Mouse (Mus musculus) brain, embryonic 18.5 days (tissue): Measurements from ENCODE around the gene Vmn2r97.
"Not testable (repeated sequence)": the region's sequence is repeated elsewhere in the genome, so short reads cannot be mapped to it uniquely, and the experiment has no call there.

Source experiments
- DNase-seq: peaks from one replicate; pipeline ENCODE4 v3.0.0-alpha.2; 2012; ENCODE audit warnings: low read depth, low spot score

Gene Vmn2r97

DNA sequence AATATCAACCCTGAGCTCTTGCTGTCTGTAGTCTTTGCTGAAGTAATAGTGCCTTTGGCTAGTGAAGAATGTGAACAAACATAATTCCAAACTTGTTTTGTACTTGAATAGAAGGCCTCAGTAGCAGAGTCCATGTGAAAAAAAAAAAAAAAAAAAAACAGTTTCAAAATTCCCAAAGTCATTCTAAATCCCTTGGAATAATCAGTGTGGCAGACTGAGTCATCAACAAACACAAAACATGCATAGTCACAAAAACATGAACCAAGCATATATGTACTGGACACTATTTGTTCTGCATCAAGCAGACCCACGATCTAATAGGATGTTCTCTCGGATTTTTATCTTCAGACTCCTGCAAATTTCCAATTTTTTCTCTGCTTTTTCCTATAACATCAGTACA lies at the start of gene Vmn2r97:
TSS of gene Vmn2r97 (plus strand) at position 301 of the 400 bp plus-strand sequence.
- DNase-seq: not testable (repeated sequence)

DNA sequence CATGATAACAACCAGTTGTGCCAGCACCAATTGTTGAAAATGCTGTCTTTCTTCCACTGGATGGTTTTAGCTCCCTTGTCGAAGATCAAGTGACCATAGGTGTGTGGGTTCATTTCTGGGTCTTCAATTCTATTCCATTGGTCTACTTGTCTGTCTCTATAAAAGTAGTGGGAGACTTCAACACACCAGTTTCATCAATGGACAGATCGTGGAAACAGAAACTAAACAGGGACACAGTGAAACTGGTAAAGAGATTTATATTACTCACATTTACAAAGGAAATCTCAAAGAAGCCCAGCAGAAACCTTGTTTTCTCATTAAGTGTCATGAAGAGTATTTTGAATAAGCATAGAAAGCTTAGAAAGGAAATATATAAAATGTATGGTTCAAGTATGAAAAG lies 31.7 kb upstream of the Vmn2r97 start:
- DNase-seq: not testable (repeated sequence)

DNA sequence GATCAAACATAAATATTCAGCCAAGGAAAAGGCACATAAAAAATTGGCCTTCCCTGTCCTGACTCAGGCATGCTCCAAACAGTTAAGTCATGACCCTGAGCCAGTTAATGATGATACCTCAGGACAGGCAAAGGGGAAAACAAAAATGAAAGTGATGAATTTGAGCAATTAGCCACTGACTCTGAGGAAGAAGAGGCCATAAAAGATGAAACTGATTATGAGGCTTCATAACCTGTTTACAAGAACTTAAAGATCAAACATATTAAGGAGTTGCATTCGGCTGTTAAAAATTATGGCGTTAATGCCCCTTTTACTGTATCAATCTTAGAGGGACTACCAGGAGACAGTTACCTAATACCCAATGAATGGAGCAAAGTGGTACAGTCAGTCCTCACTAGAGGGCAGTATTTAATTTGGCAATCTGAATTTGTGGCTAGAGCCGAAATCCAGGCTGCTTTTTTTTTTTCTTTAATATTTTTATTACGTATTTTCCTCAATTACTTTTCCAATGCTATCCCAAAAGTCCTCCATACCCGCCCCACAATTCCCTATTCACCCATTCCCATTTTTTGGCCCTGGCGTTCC lies 24.3 kb upstream of the Vmn2r97 start:
- DNase-seq: no peak

DNA sequence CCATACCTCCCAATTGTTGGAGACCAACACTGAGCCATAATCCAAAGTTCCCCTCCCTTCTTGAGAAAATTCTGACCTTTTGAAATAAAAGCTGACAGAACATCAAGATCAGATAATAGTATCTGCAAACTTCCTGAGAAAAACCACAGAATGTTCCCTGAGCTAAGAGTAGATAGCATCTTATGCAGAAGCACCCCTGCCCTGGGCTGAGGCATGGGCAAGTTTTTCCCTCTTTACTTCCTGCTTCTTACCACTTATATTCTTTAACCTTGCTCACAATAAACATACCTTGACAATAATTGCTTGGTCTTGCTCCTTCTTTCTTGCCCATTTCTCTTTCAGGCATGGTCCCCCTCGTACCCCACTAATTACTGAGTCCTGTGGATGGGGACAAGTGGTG lies 43.7 kb downstream of the Vmn2r97 start:
- DNase-seq: not testable (repeated sequence)

DNA sequence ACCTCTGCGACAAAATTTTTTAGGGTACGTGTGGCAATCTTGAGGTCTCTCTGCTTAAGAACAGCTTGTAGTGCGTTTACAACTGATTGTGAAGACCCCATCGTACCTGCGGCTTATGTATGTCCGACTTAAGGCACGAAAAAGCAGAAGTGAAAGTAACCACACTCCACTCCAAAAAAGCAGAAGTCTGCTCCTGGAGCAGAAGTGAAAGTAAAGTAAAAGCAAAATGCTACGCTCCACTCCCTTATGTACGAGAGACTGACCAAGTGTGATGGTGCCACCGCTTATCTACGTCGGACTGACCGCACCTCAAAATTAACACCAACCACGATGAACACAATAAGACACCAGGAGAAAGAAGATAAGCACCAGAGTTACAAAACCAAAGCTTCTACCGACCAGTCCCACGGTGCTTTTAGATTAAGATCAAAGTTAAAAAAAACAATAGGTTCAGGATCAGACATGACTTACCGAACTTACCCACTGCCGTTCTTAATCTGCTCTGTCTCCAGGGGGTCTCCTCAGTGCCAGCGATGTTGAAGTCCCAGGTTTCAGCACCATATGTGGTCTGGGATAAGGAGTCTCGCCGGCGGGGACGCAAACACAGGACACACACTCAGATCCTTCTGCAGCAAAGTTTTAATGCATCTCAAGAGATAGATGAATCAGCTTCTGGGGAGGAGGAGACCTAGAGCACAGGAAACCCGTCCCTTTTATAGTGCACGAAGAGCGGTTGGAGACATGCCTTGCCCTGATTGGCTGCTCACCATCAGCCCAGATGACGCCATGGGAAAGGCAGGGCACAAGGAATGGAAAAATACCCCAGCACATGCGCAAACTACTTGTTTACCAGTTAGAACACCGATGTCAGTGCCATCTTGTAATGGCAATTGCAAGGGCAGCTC lies 54.5 kb downstream of the Vmn2r97 start:
- DNase-seq: no peak
